Mouse (Mus musculus) lung, postnatal 0 days (tissue): ENCODE results near the gene Polr1a.
"Not testable (repeated sequence)": the region's sequence is repeated elsewhere in the genome, so short reads cannot be mapped to it uniquely, and the experiment has no call there.

Experiments used
- CTCF ChIP-seq: IDR thresholded peaks from 2 replicates; pipeline ENCODE4 v1.5.1; 2016; ENCODE audit warnings: antibody characterized with exemption, mild to moderate bottlenecking
- EP300 ChIP-seq: IDR thresholded peaks from 2 replicates; pipeline ENCODE4 v1.6.1; 2016; ENCODE audit warnings: antibody characterized with exemption, mild to moderate bottlenecking, control low read depth

- not testable (repeated sequence) for TF ChIP-seq CTCF, EP300
These were observed 16.4 kb downstream of the Polr1a start for GRCm38 (mm10) chr6:71925233-71925632.
